ENCODE assay signal across 34 mouse cellular contexts in genomic region chr9:110379361-110379760, GRCm38 (mm10). TPM values are rescaled to one million over a fixed set of nuclear protein-coding genes. Genes with fewer than 3 reads are reported as not detected.
"Had no signal": no experiment of that assay in that cellular context is flagged by ENCODE, and none has a peak within 500 bp of the region (broad histone marks: within the 10 kb centered on the region; RNA-seq: fewer than 3 reads in every experiment).

No protein-coding gene starts in this region.

- H3K27ac ChIP-seq: left cerebral cortex, adult 2 months; limb, embryonic 10.5 days; limb, embryonic 12.5 days; limb, embryonic 13.5 days; limb, embryonic 15.5 days; liver, embryonic 12.5 days; liver, embryonic 13.5 days; liver, embryonic 14.5 days; liver, embryonic 15.5 days; lung, embryonic 15.5 days; macrophage; midbrain, embryonic 12.5 days; midbrain, embryonic 15.5 days; neural tube, embryonic 12.5 days had no signal

- H3K4me2 ChIP-seq: limb, embryonic 12.5 days; limb, embryonic 13.5 days; limb, embryonic 15.5 days; liver, embryonic 11.5 days; liver, embryonic 12.5 days; liver, embryonic 13.5 days; liver, embryonic 15.5 days; lung, embryonic 14.5 days; lung, embryonic 15.5 days; midbrain, embryonic 11.5 days; midbrain, embryonic 12.5 days; midbrain, embryonic 15.5 days; neural tube, embryonic 12.5 days had no signal

- H3K9me3 ChIP-seq: limb, embryonic 10.5 days; limb, embryonic 12.5 days; limb, embryonic 13.5 days; limb, embryonic 15.5 days; liver, embryonic 12.5 days; liver, embryonic 13.5 days; liver, embryonic 15.5 days; lung, embryonic 15.5 days; megakaryocyte, embryonic 14.5 days; midbrain, embryonic 12.5 days; midbrain, embryonic 15.5 days; neural tube, embryonic 12.5 days had no signal

- H3K4me1 ChIP-seq: limb, embryonic 13.5 days; liver, embryonic 13.5 days; megakaryocyte, embryonic 14.5 days; midbrain, embryonic 12.5 days; midbrain, embryonic 15.5 days; neural tube, embryonic 12.5 days had no signal

- H3K9ac ChIP-seq: limb, embryonic 12.5 days; limb, embryonic 13.5 days; limb, embryonic 15.5 days; liver, embryonic 12.5 days; liver, embryonic 13.5 days; liver, embryonic 14.5 days; liver, embryonic 15.5 days; liver, postnatal 0 days; lung, embryonic 14.5 days; lung, embryonic 15.5 days; midbrain, embryonic 12.5 days; midbrain, embryonic 15.5 days; neural tube, embryonic 12.5 days had no signal

- H3K4me3 ChIP-seq: left cerebral cortex, adult 2 months; limb, embryonic 10.5 days; limb, embryonic 12.5 days; limb, embryonic 13.5 days; limb, embryonic 15.5 days; liver, embryonic 12.5 days; liver, embryonic 13.5 days; liver, embryonic 15.5 days; lung, embryonic 15.5 days; megakaryocyte, embryonic 14.5 days; midbrain, embryonic 12.5 days; midbrain, embryonic 15.5 days; myocyte; neural tube, embryonic 12.5 days had no signal

- H3K27me3 ChIP-seq: limb, embryonic 12.5 days; limb, embryonic 13.5 days; limb, embryonic 15.5 days; liver, embryonic 12.5 days; liver, embryonic 13.5 days; liver, embryonic 15.5 days; lung, embryonic 15.5 days; megakaryocyte, embryonic 14.5 days; midbrain, embryonic 12.5 days; midbrain, embryonic 15.5 days; neural tube, embryonic 12.5 days had no signal

- ATAC-seq: liver, embryonic 12.5 days; liver, postnatal 0 days; lung, postnatal 0 days; midbrain, embryonic 15.5 days; midbrain, embryonic 16.5 days had no signal

- DNase-seq: left cerebral cortex, postnatal 4 days; liver; liver, embryonic 13.5 days; liver, postnatal 0 days; lung, adult 18-20 months; lung, adult 2 months; lung, embryonic 14.5 days; lung, postnatal 10 days; lung, postnatal 14 days; lung, postnatal 36 days; lung, postnatal 4 days; midbrain, embryonic 14.5 days had no signal

RNA-seq across cellular contexts. Expression of gene Ngp, which starts 40.2 kb away (rescaled TPM):
- total RNA-seq: left cerebral cortex, postnatal 10 days; left cerebral cortex, postnatal 25 days; liver, adult 2 months had no signal
- polyA plus RNA-seq: limb, embryonic 10.5 days; myocyte had no signal
